Mouse (Mus musculus): ENCODE measurements around the gene Ubb.

- no peak for TF ChIP-seq POLR2A (IDR thresholded peaks at IDR 0.05; ENCODE audit: borderline replicate concordance, extremely low read depth, low read depth, low read length)
- no peak for TF ChIP-seq CTCF (IDR thresholded peaks at IDR 0.05; ENCODE audit: insufficient read depth, low read length)
These were observed 23.7 kb downstream of the Ubb start for GRCm38 (mm10) chr11:62574703-62575085.
